Mouse (Mus musculus) Patski (cell line): ENCODE data around the gene Chrna4. TPM values are rescaled to one million over a fixed set of nuclear protein-coding genes. Genes with fewer than 3 reads are reported as not detected.

Experiments used
- ATAC-seq: fragments of 100-300 bp; one replicate; pipeline ENCODE4 v1.8.0; 2021
- CTCF ChIA-PET: fragments of 350-600 bp; sonication (Branson Sonifier 250); formaldehyde crosslinking; loops from one replicate; lab custom pipeline; 2022; ENCODE audit warnings: inconsistent platforms; lab: Charles Lee
- POLR2A ChIA-PET: fragments of 350-600 bp; sonication (Branson Sonifier 250); formaldehyde crosslinking; loops from one replicate; lab custom pipeline; 2022; ENCODE audit warnings: antibody characterized with exemption, inconsistent platforms; lab: Charles Lee
- DNase-seq: peaks from one replicate; pipeline ENCODE4 v3.0.0-alpha.2; 2011; ENCODE audit warnings: low read depth, low spot score
- H3K27me3 ChIP-seq: fragments of 371-371 bp; one replicate; pipeline ENCODE4 v1.5.1; 2021
- CTCF ChIP-seq: fragments of 100-300 bp; IDR thresholded peaks from one replicate; pipeline ENCODE4 v1.5.1; 2021
- in situ Hi-C: fragments of 300-500 bp; cut with MboI; formaldehyde crosslinking; loops from 3 replicates; pipeline ENCODE4 v1.11.1; 2018; ENCODE audit warnings: low pct_unique_long_range_greater_than_20kb, mixed read lengths
- polyA plus RNA-seq: library from polyadenylated mRNA; unstranded; gene quantifications from one replicate; pipeline ENCODE4 v1.2.3, GENCODE M21; 2021

Chrna4 gene
- polyA plus RNA-seq, 1 experiment from 2014 or later = 0.05 TPM

DNA sequence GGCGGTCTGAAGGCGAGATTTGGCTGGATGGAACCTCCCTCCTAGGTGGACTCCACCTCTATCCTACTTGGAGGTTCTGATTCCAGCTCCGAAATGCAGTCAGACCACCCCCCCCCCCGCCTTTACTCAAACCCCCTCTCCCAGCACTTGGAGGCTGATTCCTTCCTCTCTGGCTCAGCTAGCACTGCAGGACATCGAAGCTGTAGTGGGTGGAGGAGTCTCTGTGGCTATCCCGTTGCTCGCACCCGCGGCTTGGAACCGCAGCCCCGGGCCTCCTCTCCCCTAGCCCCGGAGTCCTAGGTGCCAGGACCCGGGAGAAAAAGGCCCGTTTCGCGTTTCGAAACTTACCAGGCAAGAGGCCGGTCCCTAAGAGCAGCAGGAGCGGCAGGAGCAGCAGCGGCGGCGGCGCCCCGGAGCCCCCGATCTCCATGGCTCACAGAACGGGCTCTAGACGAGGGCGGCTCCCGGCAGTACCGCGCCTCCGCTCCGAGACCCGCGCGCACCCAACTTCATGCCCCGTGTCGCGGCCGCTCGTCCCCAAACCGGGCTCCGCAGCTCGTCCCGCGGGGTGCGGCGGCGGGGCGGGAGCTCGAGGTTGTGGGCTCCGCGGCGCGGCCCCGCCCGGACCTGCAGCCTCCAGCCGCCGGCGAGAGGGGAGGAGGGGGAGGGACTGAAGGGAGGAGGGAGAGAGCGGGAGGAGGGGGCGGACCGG lies 4.5 kb downstream of the Chrna4 start:
- CTCF ChIA-PET = no interaction called here
- POLR2A ChIA-PET = interaction anchor here (0.6 kb wide), 1 partner anchor 43 kb away, joined by 3 read pairs; no protein-coding TSS in a partner anchor
- TF ChIP-seq CTCF = no peak
- ATAC-seq (no peak), DNase-seq (no peak)
- H3K27me3 ChIP-seq = peaks cover 44% of the 10 kb centered on the region
- in situ Hi-C loops = no loop called here

DNA sequence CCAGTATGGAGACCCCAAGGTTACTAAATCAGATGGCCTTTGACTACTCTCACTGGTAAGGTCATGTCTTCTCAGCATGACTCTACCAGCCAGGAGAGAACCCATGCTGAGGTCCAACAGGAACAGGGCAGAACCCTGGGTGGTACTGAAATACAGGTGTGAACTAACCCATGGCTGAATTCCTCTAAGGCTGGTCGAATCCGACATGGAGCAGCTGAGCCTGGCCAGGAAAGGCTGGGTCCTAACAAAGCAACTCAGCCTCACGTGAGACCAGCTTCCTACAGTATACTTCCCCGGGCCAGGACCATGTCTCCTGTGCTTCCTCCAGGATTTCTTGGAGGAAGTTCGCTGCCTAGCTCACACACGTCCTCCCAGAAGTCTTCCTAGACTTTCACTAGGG lies 6.8 kb downstream of the Chrna4 start:
- ATAC-seq (no peak), DNase-seq (no peak)
- no peak for TF ChIP-seq CTCF
- ChIA-PET POLR2A (no interaction called here), CTCF (no interaction called here)
- H3K27me3 ChIP-seq = peaks cover 59% of the 10 kb centered on the region
- in situ Hi-C loops = no loop called here

DNA sequence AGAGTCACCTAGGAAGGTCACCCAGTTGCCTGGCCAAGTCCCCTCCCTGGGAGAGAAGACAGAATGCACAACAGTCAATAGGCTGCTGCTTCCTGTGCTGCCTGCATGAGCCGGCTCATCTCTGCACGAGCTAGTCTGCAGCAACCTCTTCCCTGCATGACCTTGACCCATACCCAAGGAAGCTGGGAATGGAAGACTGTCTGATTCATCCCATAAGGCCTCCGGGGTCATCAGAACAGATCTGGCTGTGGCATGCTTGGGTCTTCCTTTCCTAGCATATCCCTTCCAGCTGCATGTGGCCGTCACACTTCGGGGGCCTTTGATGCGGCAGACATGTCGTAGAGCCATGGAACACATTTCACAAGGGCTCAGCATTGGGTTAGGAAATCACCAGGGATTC lies 8.2 kb downstream of the Chrna4 start:
- ATAC-seq (no peak), DNase-seq (no peak)
- ChIA-PET POLR2A (no interaction called here), CTCF (no interaction called here)
- H3K27me3 ChIP-seq = peaks cover 61% of the 10 kb centered on the region
- TF ChIP-seq CTCF = no peak
- in situ Hi-C loops = no loop called here

DNA sequence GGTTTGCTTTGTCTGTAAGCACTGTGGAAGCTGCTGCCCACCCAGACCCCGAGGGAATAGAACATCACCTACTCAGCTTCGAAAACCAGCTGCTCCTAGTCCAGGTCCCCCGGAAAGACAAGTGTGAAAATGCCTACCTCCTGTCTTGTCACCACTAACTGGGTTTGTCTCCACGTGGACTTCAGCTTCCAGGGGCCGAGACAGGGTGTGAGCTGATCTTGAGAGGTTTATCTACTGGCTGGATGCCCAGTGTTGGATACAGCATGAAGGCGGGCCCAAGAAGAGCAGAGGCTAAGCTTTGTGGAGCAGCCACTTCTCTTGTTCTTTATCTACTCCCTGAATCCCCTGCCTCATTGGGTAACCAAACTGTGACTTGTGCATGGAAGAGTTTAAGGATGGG lies 10.0 kb downstream of the Chrna4 start:
- ATAC-seq = no peak
- DNase-seq = no peak
- ChIA-PET CTCF (interaction anchor here (1.0 to 1.3 kb wide), 3 partner anchors 26 to 37 kb away, joined by 3 to 4 read pairs (median 3); no protein-coding TSS in a partner anchor), POLR2A (no interaction called here)
- in situ Hi-C loops = no loop called here
- TF ChIP-seq CTCF = no peak
- peaks cover 62% of the 10 kb centered on the region for H3K27me3 ChIP-seq

DNA sequence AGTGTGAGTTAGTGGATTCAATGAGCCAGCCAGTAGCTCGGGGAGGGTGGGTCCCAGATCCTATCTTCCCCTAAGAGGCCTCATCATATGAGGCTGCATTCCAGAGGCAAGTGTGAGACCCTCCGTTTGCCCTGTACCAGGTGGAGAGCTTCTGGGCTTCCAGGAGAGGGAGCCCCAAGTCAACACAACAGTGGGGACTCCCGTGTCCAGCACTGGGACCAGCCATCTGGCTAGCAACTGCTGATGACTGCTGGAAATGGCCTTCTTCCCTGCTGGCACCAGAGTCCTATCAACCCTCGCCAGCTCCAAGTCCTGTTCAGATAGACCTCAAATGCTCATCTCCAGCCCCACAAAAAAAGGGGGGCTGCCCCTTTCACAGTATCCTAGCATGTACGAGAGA lies 10.9 kb downstream of the Chrna4 start:
- ChIA-PET POLR2A (no interaction called here), CTCF (interaction anchor here (1.0 to 1.3 kb wide), 2 partner anchors 27 to 36 kb away, joined by 3 to 4 read pairs; no protein-coding TSS in a partner anchor)
- DNase-seq (no peak), ATAC-seq (no peak)
- H3K27me3 ChIP-seq = peaks cover 58% of the 10 kb centered on the region
- in situ Hi-C loops = no loop called here
- TF ChIP-seq CTCF = no peak

DNA sequence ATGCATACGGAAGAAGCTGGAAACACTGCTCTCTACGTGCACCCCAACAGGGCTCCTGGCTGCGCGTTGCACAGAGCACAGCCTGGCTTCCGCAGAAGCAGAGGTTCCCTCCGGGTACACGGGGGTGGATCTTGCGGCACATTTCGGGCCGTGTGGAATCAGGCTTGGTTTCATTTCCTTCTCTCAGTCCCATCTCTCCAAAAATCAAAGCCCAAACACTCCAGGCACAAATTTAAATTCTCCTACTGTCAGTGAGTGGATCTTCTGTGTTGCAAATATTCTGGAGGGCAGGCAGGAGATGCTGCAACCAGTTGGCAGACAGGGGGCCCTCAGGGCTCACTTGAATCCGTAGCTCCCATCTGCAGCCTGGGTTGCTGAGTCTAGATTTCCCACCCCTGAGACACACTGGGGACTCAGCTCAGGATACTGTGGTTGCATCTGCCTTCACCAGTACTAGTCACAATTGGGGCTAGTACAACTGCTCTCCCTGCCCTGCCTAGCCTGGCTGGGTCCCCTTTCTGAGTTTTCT lies 11.9 kb downstream of the Chrna4 start:
- no peak for TF ChIP-seq CTCF
- CTCF ChIA-PET = no interaction called here
- in situ Hi-C loops = no loop called here
- peaks cover 61% of the 10 kb centered on the region for H3K27me3 ChIP-seq
- no peak for ATAC-seq
- no peak for DNase-seq
- POLR2A ChIA-PET = no interaction called here

DNA sequence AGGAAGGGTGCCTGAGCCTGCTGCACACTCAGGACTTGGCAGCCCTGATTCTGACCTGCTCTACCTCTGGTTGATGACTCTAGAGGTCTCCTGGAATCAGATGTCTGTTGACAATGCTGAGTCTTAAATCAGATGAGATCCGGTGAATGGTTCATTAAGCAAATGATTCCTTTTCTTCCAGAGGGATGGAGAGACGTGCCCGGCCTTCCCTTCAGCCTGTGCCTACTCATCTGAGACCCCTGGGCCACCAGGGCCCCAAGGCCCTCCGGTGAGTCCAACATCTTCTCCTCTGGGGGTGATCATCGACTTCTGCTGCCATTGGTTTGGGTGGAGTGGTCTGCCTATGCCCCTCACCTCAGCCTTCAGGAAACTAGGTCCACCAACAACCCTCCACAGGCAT lies 35.0 kb downstream of the Chrna4 start:
- DNase-seq (no peak), ATAC-seq (no peak)
- no peak for TF ChIP-seq CTCF
- ChIA-PET POLR2A (no interaction called here), CTCF (no interaction called here)
- peaks cover 31% of the 10 kb centered on the region for H3K27me3 ChIP-seq
- in situ Hi-C loops = no loop called here

DNA sequence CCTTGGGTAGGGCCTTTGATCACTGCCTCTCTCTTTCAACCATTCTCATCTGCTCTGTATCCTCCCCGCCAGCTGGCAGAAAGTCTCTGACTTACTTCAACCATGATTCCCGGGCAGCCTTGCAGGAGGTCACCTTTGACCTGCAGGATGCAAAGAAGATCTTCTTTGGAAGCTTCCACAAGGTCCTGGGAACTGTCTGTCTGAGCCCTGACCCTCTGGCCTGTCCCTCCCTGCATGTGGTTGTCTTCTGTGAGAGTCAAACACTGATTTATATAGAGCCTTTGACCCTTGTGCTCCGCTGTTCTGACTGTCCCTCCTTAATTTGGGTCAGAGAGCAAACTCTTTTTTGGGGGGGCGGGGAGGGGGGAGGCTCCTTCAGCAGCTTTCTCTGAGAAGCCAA lies 36.3 kb downstream of the Chrna4 start:
- ATAC-seq (no peak), DNase-seq (no peak)
- TF ChIP-seq CTCF = no peak
- in situ Hi-C loops = no loop called here
- CTCF ChIA-PET = no interaction called here
- peaks cover 19% of the 10 kb centered on the region for H3K27me3 ChIP-seq
- POLR2A ChIA-PET = no interaction called here

DNA sequence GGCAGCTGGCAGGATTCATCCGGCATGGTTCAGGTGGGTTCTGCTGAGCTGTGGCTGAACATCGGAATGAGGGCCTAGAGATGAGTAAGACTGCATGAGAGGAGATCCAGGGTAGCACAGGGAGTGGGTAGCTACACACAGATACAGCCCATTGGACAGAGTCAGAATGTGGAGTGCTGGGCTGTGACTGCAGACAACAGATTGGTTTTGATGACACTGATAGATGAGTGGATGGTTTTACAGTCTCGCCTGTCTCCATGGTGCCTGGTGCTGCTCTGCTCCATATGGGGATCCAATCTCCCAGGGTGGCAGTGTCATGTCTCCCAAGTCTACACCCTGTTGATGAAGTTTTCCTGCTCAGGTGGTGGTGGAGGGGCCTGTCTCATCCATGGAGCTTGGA lies 46.4 kb downstream of the Chrna4 start:
- POLR2A ChIA-PET = no interaction called here
- CTCF ChIA-PET = interaction anchor here (0.9 to 1.4 kb wide), 4 partner anchors 17 to 55 kb away, joined by 3 to 5 read pairs (median 4); no protein-coding TSS in a partner anchor
- H3K27me3 ChIP-seq = peaks cover 19% of the 10 kb centered on the region
- DNase-seq = no peak
- no peak for ATAC-seq
- no peak for TF ChIP-seq CTCF
- in situ Hi-C loops = loop anchor here (5.0 kb wide), 1 partner anchor 60 kb away; no protein-coding TSS in a partner anchor

DNA sequence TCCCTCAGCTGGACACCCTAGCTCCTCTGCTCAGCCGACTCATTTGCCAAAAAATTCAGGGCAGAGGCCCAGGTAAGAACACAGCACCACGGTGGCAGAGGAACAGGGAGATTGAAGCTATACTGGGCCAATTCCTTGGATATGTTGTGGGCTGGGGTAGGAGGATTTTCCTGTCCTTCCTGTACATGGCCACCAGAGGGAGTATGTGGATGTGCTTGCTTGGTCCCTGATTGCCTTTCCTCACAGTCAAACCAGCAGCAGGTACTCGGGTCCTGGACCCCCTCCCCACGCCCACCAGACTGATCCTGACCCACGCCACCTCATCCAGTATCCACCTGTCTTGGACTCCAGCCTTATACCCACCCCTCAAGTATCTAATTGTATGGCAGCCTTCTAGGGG lies 46.9 kb downstream of the Chrna4 start:
- peaks cover 14% of the 10 kb centered on the region for H3K27me3 ChIP-seq
- in situ Hi-C loops = loop anchor here (5.0 kb wide), 1 partner anchor 61 kb away; no protein-coding TSS in a partner anchor
- peak; percentile 84 for TF ChIP-seq CTCF
- DNase-seq (no peak), ATAC-seq (peak; percentile 14)
- CTCF ChIA-PET = interaction anchor here (0.9 to 1.4 kb wide), 8 partner anchors 9 to 68 kb away, joined by 3 to 5 read pairs (median 3); partner anchors contain the start of gene Arfgap1
- POLR2A ChIA-PET = no interaction called here

DNA sequence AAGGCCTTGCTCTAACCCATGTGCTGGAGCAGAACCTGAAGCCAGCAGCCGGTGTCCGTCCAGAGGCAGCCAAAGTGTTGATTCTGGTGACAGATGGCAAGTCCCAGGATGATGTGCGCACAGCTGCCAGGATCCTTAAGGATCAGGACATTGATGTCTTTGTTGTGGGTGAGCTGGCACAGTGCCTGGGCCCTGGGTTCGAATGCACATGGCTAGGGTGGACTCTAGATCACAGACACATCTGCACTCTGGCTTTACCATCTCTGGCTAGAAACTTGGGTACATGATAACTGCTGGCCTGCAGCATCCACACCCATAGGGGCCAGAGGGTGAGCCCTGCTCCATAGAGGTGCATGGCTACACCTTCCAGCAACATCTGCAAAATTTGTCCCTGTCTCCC lies 47.9 kb downstream of the Chrna4 start:
- no peak for TF ChIP-seq CTCF
- ATAC-seq = no peak
- no peak for DNase-seq
- in situ Hi-C loops = loop anchor here (5.0 kb wide), 1 partner anchor 62 kb away; no protein-coding TSS in a partner anchor
- ChIA-PET POLR2A (no interaction called here), CTCF (interaction anchor here (1.1 to 1.3 kb wide), 4 partner anchors 10 to 56 kb away, joined by 3 to 5 read pairs (median 3); partner anchors contain the start of gene Arfgap1)
- H3K27me3 ChIP-seq = peaks cover 13% of the 10 kb centered on the region
